Mouse (Mus musculus): ENCODE data around the gene Rdh16f1.

The Rdh16f1 gene

DNA sequence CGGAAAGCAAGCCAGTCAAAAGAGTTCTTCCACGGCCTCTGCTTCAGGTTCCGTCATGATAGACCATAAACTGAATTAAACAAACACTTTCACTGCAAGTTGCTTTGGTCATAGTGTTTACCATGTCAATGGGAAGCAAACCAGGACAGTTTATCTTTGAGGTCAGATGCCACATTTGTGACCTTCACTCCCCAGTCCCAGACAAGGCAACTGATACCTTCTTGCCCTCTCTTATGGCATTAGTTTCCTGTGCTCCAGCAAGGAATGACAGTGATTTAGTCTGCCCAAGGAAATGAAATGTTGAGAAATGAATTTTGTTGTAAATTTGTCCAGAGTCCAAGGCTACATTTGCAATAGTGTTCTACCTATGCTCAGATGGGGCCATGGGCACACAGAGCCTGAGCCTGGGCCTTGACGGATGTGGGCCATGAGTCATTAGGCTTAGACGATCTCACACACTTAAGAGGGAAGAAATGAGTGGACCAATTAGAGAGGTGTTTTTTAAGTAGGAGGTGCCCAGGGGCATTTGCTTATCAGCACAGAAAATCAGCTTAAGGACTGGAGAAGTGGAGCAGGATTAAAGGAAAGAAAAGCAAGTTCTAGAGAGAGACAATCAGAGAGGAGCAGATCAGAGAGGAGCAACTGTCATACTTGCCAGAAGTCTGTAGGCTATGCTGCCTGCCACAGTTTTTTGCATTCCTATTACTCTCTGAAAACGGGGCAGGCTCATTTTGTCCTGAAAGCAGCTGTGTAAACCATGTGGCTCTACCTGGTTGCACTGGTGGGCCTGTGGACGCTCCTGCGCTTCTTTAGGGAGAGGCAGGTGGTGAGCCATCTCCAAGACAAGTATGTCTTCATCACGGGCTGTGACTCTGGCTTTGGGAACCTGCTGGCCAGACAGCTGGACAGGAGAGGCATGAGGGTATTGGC is at the start of gene Rdh16f1, which contains the start of gene Rdh1:
Gene Rdh16f1 (plus strand): TSS at position 607 of the 930 bp plus-strand sequence.
Gene Rdh1 (plus strand): TSS at position 541 of the 930 bp plus-strand sequence.
- in situ Hi-C loops (cut with MseI, MboI) = no loop called here

DNA sequence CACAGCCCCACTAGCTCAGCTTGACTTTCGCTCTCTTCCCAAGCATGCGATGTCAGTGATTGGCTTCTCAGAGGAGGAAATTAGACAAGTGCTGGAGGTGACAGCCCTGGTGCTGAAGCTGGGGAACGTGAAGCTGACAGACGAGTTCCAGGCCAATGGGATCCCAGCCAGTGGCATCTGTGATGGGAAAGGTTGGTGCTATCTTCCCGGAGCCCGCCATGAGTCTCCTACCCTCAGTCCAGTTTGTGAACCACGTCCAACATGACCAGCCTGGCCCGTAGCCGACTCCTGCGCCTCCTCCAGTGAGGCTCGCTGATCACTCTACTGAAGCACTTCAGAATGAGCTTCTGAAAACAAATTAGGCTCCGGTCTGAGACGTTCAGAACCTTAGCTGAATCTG is 49.3 kb upstream of the Rdh16f1 start:
- in situ Hi-C loops (cut with MseI, MboI) = no loop called here

DNA sequence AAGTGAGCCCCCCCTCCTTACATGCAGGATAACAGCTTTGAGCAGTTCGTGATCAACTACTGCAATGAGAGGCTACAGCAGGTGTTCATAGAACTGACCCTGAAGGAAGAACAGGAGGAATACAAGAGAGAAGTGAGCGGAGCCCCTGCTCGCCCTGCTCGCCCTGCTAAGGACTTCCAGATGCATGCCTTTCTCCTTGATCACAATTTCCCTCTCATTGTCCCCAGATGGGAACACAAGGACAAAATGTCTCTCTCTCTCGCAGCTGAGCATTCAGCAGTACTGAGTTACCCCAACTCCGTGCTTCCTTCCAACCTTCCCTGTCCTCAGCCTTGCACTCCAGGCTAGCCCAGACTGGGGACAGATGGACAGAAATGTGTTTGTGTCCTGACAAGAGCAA is 46.9 kb upstream of the Rdh16f1 start:
- in situ Hi-C loops (cut with MseI, MboI) = no loop called here

- in situ Hi-C loops (cut with MseI, MboI) = no loop called here
These were observed 37.7 kb upstream of the Rdh16f1 start for GRCm38 (mm10) chr10:127721671-127722418.

DNA sequence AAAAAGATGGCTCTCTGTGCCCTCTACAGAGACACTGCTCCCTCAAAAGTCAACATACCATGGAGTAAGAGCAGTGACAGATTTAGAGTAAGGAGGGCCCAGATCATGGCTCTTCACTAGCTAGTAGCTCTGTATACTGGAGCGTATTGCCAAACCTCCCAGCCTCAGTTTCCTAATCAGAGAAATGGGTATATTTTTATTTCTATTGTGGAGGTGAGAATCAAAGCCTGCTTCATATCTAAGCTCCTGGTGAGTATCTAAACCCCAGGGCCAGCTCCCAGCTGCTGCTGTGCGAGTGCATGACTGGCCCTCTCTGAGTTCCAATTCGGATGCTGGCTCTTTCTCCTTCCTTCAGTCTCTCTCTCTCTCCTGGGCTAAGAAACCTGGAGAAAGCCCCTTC is 35.4 kb upstream of the Rdh16f1 start, which contains the start of gene Tac2:
Gene Tac2 (plus strand): TSS at position 301 of the 400 bp plus-strand sequence.
- in situ Hi-C loops (cut with MseI, MboI) = no loop called here

GRCm38 (mm10) chr10:127725136-127725535 is 34.5 kb upstream of the Rdh16f1 start:
- in situ Hi-C loops (cut with MseI, MboI) = loop anchor here in 1 of 2 experiments (5.0 kb wide), 1 partner anchor 33 kb away; no protein-coding TSS in a partner anchor

DNA sequence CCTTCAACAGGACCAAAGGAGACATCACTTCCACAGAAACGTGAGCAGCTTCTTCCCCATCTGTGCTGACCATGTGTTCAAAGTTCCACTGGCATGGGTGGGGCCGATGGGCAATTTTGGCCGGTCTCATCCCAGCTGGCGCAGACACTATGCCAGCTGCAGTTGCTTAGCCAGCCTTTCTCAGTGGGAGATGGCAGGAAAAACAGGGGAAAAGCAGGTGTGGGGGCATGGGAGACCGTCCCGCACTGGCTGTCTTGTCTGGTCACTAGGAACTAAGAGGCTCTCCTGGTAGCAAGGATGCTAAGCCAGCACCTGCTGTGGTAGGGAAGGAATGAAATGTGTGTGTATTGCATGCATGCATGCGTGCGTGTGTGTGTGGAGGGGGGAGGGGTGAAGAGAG is 31.1 kb upstream of the Rdh16f1 start:
- in situ Hi-C loops (cut with MseI, MboI) = loop anchor here in 1 of 2 experiments (5.0 kb wide), 1 partner anchor 36 kb away; no protein-coding TSS in a partner anchor

- in situ Hi-C loops (cut with MseI, MboI) = loop anchor here in 1 of 2 experiments (5.0 kb wide), 2 partner anchors 33 to 88 kb away; partner anchors contain the start of gene Stat6
These were observed 29.2 kb upstream of the Rdh16f1 start for GRCm38 (mm10) chr10:127730285-127730932.

GRCm38 (mm10) chr10:127730933-127731310 is 28.7 kb upstream of the Rdh16f1 start:
- in situ Hi-C loops (cut with MseI, MboI) = loop anchor here in 1 of 2 experiments (5.0 kb wide), 2 partner anchors 34 to 89 kb away; partner anchors contain the start of gene Stat6

- in situ Hi-C loops (cut with MseI, MboI) = loop anchor here in 1 of 2 experiments (5.0 kb wide), 2 partner anchors 34 to 89 kb away; partner anchors contain the start of gene Stat6
These were observed 28.2 kb upstream of the Rdh16f1 start for GRCm38 (mm10) chr10:127731397-127731796.

GRCm38 (mm10) chr10:127734434-127734833 is 25.2 kb upstream of the Rdh16f1 start:
- in situ Hi-C loops (cut with MseI, MboI) = loop anchor here in 1 of 2 experiments (5.0 kb wide), 2 partner anchors 37 to 92 kb away; partner anchors contain the start of gene Stat6

- in situ Hi-C loops (cut with MseI, MboI) = loop anchor here in 1 of 2 experiments (5.0 kb wide), 1 partner anchor 201 kb away; no protein-coding TSS in a partner anchor
These were observed 23.3 kb upstream of the Rdh16f1 start for GRCm38 (mm10) chr10:127736266-127736665.

- in situ Hi-C loops (cut with MseI, MboI) = loop anchor here in 1 of 2 experiments (5.0 kb wide), 1 partner anchor 200 kb away; no protein-coding TSS in a partner anchor
These were observed 22.7 kb upstream of the Rdh16f1 start for GRCm38 (mm10) chr10:127736916-127737315.

DNA sequence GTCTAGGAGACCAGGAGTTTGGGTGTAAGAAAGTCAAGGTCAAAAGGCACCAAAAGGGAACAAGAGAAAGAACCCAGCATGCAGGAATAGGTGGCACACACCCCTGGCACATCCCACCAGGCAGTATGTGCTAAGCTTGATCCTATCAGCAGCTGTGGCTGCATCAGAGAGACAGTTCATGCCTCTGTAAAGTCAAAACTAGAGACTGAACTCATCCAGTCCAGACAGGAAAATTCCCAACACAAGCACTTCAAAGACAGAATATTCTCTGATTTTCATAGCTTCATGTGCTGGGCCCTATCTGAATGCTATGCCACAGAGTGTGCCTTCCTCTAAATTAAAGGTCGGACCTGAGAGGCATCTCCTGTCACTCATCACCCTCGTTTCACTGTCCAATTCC is 22.0 kb upstream of the Rdh16f1 start:
- in situ Hi-C loops (cut with MseI, MboI) = loop anchor here in 1 of 2 experiments (5.0 kb wide), 1 partner anchor 200 kb away; no protein-coding TSS in a partner anchor

DNA sequence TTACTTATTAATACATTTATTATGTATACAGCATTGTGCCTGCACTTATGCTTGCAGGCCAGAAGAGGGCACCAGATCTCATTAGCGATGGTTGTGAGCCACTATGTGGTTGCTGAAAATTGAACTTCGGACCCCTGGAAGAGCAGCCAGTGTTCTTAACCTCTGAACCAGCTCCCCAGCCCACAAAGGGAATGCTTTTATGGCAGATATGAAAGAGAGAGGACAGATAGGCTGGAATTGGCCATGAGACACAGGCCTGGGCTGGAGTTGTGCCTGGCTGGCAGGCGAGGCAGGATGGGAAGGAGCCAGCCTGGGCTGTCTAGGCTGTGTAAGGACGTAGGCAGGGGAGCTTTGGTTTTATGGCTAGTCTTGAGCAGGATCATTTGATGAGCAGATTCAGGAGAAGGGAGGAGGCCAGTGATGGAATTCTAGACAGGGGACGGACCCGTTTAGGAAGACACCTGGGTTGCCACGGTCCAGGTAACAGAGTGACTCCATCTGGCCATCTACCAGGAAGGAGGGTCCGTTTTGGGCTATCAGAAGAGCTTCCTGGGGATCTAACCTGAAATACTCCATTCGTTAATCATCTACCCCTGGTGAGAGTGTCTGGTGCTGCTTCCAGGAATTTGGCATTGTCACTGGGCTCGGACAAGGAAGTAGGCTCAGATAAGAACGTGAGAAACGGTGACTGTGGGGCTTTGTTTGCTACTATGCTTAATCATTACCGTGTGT is 21.3 kb upstream of the Rdh16f1 start:
- in situ Hi-C loops (cut with MseI, MboI) = loop anchor here in 1 of 2 experiments (5.0 kb wide), 1 partner anchor 199 kb away; no protein-coding TSS in a partner anchor

GRCm38 (mm10) chr10:127739083-127739660 is 20.4 kb upstream of the Rdh16f1 start, which contains the start of gene Zbtb39:
Gene Zbtb39 (plus strand): TSS chr10:127739538.
- in situ Hi-C loops (cut with MseI, MboI) = loop anchor here in 1 of 2 experiments (5.0 kb wide), 1 partner anchor 198 kb away; no protein-coding TSS in a partner anchor

GRCm38 (mm10) chr10:127739661-127740161 is 19.9 kb upstream of the Rdh16f1 start:
- in situ Hi-C loops (cut with MseI, MboI) = loop anchor here in 1 of 2 experiments (5.0 kb wide), 1 partner anchor 198 kb away; no protein-coding TSS in a partner anchor

- in situ Hi-C loops (cut with MseI, MboI) = loop anchor here in 1 of 2 experiments (5.0 kb wide), 1 partner anchor 193 kb away; no protein-coding TSS in a partner anchor
These were observed 14.9 kb upstream of the Rdh16f1 start for GRCm38 (mm10) chr10:127744661-127745060.

DNA sequence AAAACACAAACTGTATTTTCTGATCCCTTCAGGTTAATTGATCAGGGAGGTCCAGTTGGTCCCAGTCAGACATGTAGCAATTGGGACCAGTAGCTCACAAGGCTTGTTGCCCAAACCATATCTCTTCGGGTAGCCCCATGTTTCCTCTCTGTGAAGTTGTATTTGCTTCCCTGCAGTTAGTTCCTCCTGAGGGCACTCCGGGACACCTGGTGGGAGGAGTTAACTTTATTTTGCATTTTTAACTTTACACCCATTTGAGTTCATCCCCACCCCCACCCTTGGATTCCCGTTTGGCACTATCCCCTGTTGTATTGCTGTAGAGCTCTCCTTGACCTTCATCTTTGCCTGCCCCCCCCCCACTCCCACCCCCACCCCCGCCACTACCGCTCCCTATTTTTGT is 13.7 kb upstream of the Rdh16f1 start:
- in situ Hi-C loops (cut with MseI, MboI) = loop anchor here in 1 of 2 experiments (5.0 kb wide), 1 partner anchor 191 kb away; no protein-coding TSS in a partner anchor

All from mouse trophoblast stem cell (cell line).